Mouse (Mus musculus) stomach, postnatal 0 days (tissue): ENCODE data around the gene Sumo1. TPM values are rescaled to one million over a fixed set of nuclear protein-coding genes. Genes with fewer than 3 reads are reported as not detected.

ENCODE experiments used
- ATAC-seq: fragments of 200-750 bp; cut with Nextera tagmentation; 2 replicates; pipeline ENCODE4 v1.8.0; 2017; ENCODE audit not compliant: low FRiP score, low TSS enrichment
- DNase-seq: peaks from one replicate; pipeline ENCODE4 v3.0.0-alpha.2; 2016; ENCODE audit warnings: low spot score
- H3K27ac ChIP-seq: fragments of 300-500 bp; sonication (generic); replicated peaks from 2 replicates; pipeline ENCODE4 v1.5.1; 2014; ENCODE audit warnings: mild to moderate bottlenecking, control low read depth
- H3K27me3 ChIP-seq: fragments of 300-500 bp; sonication (generic); 2 replicates; pipeline ENCODE4 v1.6.1; 2014; ENCODE audit warnings: low read length; ENCODE audit not compliant: control insufficient read depth, insufficient read depth
- H3K36me3 ChIP-seq: fragments of 300-500 bp; sonication (generic); 2 replicates; pipeline ENCODE4 v1.6.1; 2014; ENCODE audit warnings: low read length, mixed read lengths; ENCODE audit not compliant: control insufficient read depth, insufficient read depth
- H3K4me1 ChIP-seq: fragments of 300-500 bp; sonication (generic); replicated peaks from 2 replicates; pipeline ENCODE4 v1.6.1; 2014; ENCODE audit warnings: antibody characterized with exemption; ENCODE audit not compliant: control insufficient read depth, insufficient read depth
- H3K4me2 ChIP-seq: fragments of 300-500 bp; sonication (generic); replicated peaks from 2 replicates; pipeline ENCODE4 v1.6.1; 2014; ENCODE audit warnings: low read depth, mild to moderate bottlenecking, control low read depth, moderate library complexity
- H3K4me3 ChIP-seq: fragments of 300-500 bp; sonication (generic); 2 replicates; pipeline ENCODE4 v1.5.1; 2014; ENCODE audit warnings: low read depth, low read length, control low read depth
- H3K9ac ChIP-seq: fragments of 300-500 bp; sonication (generic); 2 replicates; pipeline ENCODE4 v1.6.1; 2014; ENCODE audit warnings: mild to moderate bottlenecking, low read length, control low read depth, mixed read lengths
- H3K9me3 ChIP-seq: fragments of 300-500 bp; sonication (generic); 2 replicates; pipeline ENCODE4 v1.6.1; 2016; ENCODE audit warnings: low read length; ENCODE audit not compliant: control insufficient read depth
- CTCF ChIP-seq: IDR thresholded peaks from 2 replicates; pipeline ENCODE4 v1.5.1; 2016; ENCODE audit warnings: antibody characterized with exemption, low read depth, mild to moderate bottlenecking, moderate library complexity
- EP300 ChIP-seq: optimal IDR thresholded peaks from 2 replicates; pipeline ENCODE3; 2016; ENCODE audit warnings: antibody characterized with exemption
- WGBS: fragments of 180-500 bp; shearing (Covaris S2); extraction: QIAGEN DNeasy Blood & Tissue Kit; methylation state at CpG from one replicate; pipeline ENCODE4 v1.1.7; 2014; 5-methylcytosine and 5-hydroxymethylcytosine counted together
- polyA plus RNA-seq: library from polyadenylated mRNA; unstranded; fragments of >200 nt; fragmentation: Nextera tagmentation; extraction: Ambion mirVana; gene quantifications from 2 replicates; pipeline ENCODE4 v1.2.1, GENCODE M21; 2015

The Sumo1 gene
- polyA plus RNA-seq, 1 experiment from 2014 or later, result 224 TPM

DNA sequence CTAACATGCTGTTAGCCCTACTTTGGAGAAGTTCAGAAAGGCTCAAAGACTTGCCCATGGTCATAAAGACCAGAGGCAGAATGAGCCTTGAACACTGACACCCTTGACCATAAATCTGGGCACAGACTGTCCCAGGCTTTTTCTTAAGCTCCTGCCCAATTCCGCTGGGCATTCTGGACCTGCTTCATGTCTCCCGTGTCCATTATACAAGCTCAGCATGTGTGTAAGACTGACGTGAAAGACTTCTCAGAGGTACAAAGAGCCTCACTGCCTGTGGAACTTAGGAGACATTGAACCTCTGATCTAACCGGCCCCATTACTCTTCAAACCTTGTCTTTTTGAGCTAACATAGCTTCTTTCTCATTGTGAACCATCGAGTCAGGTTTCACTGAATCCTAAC is 132.3 kb downstream of the Sumo1 start:
- no peak overlapping the region for H3K4me3 ChIP-seq
- DNase-seq, result no peak
- H3K9me3 ChIP-seq, result no peaks in the 10 kb centered on the region
- no peak overlapping the region for H3K9ac ChIP-seq
- no peak overlapping the region for H3K27ac ChIP-seq
- 84% methylated on average over 5 of the region's 5 CpGs for WGBS
- H3K36me3 ChIP-seq, result no peaks in the 10 kb centered on the region
- ATAC-seq, result no peak
- no peaks in the 10 kb centered on the region for H3K4me1 ChIP-seq
- no peak overlapping the region for H3K4me2 ChIP-seq
- no peak for TF ChIP-seq EP300
- TF ChIP-seq CTCF, result no peak
- no peaks in the 10 kb centered on the region for H3K27me3 ChIP-seq

Other genes starting within 250 kb of the Sumo1 start
- gene Fzd7, start 188.4 kb downstream of the Sumo1 start, polyA plus RNA-seq, result 3.9 and 4.5 TPM in 2 replicates
- gene Gm973, start 154.6 kb downstream of the Sumo1 start, polyA plus RNA-seq, result 0.51 and 1.2 TPM in 2 replicates
- 111 and 116 TPM in 2 replicates for gene Nop58, start 14.1 kb upstream of the Sumo1 start, polyA plus RNA-seq
- 5.2 and 5.6 TPM in 2 replicates for gene Bmpr2, start 92.6 kb upstream of the Sumo1 start, polyA plus RNA-seq
- gene Fam117b, start 242.2 kb upstream of the Sumo1 start, polyA plus RNA-seq, result 4.1 and 4.3 TPM in 2 replicates